Mouse (Mus musculus) kidney, postnatal 0 days (tissue): ENCODE data around the gene Mesp2. TPM values are rescaled to one million over a fixed set of nuclear protein-coding genes. Genes with fewer than 3 reads are reported as not detected.

ENCODE experiments used
- ATAC-seq: fragments of 200-750 bp; cut with Nextera tagmentation; replicated peaks from 2 replicates; pipeline ENCODE4 v1.8.0; 2017; ENCODE audit warnings: low read depth, moderate number of reproducible peaks, moderate TSS enrichment, moderate library complexity; ENCODE audit not compliant: low FRiP score
- DNase-seq: peaks from one replicate; pipeline ENCODE4 v3.0.0-alpha.2; 2016; ENCODE audit warnings: low spot score
- H3K27ac ChIP-seq: fragments of 300-500 bp; sonication (generic); 2 replicates; pipeline ENCODE4 v1.5.1; 2014; ENCODE audit warnings: mild to moderate bottlenecking
- H3K27me3 ChIP-seq: fragments of 300-500 bp; sonication (generic); 2 replicates; pipeline ENCODE4 v1.6.1; 2014; ENCODE audit warnings: low read length, mixed read lengths; ENCODE audit not compliant: insufficient read depth
- H3K36me3 ChIP-seq: fragments of 300-500 bp; sonication (generic); 2 replicates; pipeline ENCODE4 v1.6.1; 2014; ENCODE audit warnings: low read length, mixed read lengths; ENCODE audit not compliant: insufficient read depth
- H3K4me1 ChIP-seq: fragments of 300-500 bp; sonication (generic); replicated peaks from 2 replicates; pipeline ENCODE4 v1.6.1; 2014; ENCODE audit warnings: antibody characterized with exemption, low read length, mixed read lengths; ENCODE audit not compliant: insufficient read depth
- H3K4me2 ChIP-seq: fragments of 300-500 bp; sonication (generic); 2 replicates; pipeline ENCODE4 v1.6.1; 2014; ENCODE audit warnings: mild to moderate bottlenecking, low read length, moderate library complexity, mixed read lengths
- H3K4me3 ChIP-seq: fragments of 300-500 bp; sonication (generic); replicated peaks from 2 replicates; pipeline ENCODE4 v1.5.1; 2014; ENCODE audit warnings: low read depth, low read length
- H3K9ac ChIP-seq: fragments of 300-500 bp; sonication (generic); 2 replicates; pipeline ENCODE4 v1.6.1; 2014; ENCODE audit warnings: low read depth, low read length
- H3K9me3 ChIP-seq: fragments of 300-500 bp; sonication (generic); replicated peaks from 2 replicates; pipeline ENCODE4 v1.6.1; 2016; ENCODE audit warnings: low read length, inconsistent platforms, mixed read lengths
- CTCF ChIP-seq: IDR thresholded peaks from 2 replicates; pipeline ENCODE4 v1.5.1; 2016; ENCODE audit warnings: antibody characterized with exemption, low read depth, mild to moderate bottlenecking, moderate library complexity
- WGBS: fragments of 180-500 bp; shearing (Covaris S2); extraction: QIAGEN DNeasy Blood & Tissue Kit; methylation state at CpG from one replicate; pipeline ENCODE4 v1.1.7; 2014; 5-methylcytosine and 5-hydroxymethylcytosine counted together
- polyA plus RNA-seq: library from polyadenylated mRNA; unstranded; fragments of >200 nt; fragmentation: Nextera tagmentation; extraction: Ambion mirVana; gene quantifications from 2 replicates; pipeline ENCODE4 v1.2.1, GENCODE M21; 2015

Mesp2 gene
- polyA plus RNA-seq, 1 experiment from 2014 or later, result 0.45 TPM

- DNase-seq (no peak), ATAC-seq (no peak)
- Histone ChIP-seq H3K4me1 (no peaks in the 10 kb centered on the region), H3K4me2 (no peak overlapping the region), H3K9me3 (no peaks in the 10 kb centered on the region), H3K27me3 (no peaks in the 10 kb centered on the region), H3K4me3 (no peak overlapping the region), H3K27ac (no peak overlapping the region), H3K9ac (no peak overlapping the region), H3K36me3 (no peaks in the 10 kb centered on the region)
- WGBS, result 61% methylated on average over 4 of the region's 4 CpGs
- TF ChIP-seq CTCF, result no peak
Observed at GRCm38 (mm10) chr7:79856305-79856704, 45.8 kb downstream of the Mesp2 start.

GRCm38 (mm10) chr7:79858202-79858934 is 47.8 kb downstream of the Mesp2 start:
- ATAC-seq, result no peak
- DNase-seq, result no peak
- no peak overlapping the region for H3K4me2 ChIP-seq

GRCm38 (mm10) chr7:79858956-79859630 is 48.6 kb downstream of the Mesp2 start:
- no peaks in the 10 kb centered on the region for H3K27me3 ChIP-seq
- no peak for TF ChIP-seq CTCF
- H3K27ac ChIP-seq, result no peak overlapping the region
- no peak for ATAC-seq
- DNase-seq, result no peak
- no peak overlapping the region for H3K4me3 ChIP-seq
- no peak overlapping the region for H3K9ac ChIP-seq
- no peak overlapping the region for H3K4me2 ChIP-seq
- no peaks in the 10 kb centered on the region for H3K9me3 ChIP-seq
- no peaks in the 10 kb centered on the region for H3K4me1 ChIP-seq
- H3K36me3 ChIP-seq, result no peaks in the 10 kb centered on the region
- 52% methylated on average over 9 of the region's 9 CpGs for WGBS

More at GRCm38 (mm10) chr7:79858202-79858934, 47.8 kb downstream of the Mesp2 start:
- TF ChIP-seq CTCF, result no peak
- Histone ChIP-seq H3K27me3 (no peaks in the 10 kb centered on the region), H3K9ac (no peak overlapping the region), H3K9me3 (no peaks in the 10 kb centered on the region), H3K36me3 (no peaks in the 10 kb centered on the region), H3K27ac (no peak overlapping the region), H3K4me1 (no peaks in the 10 kb centered on the region), H3K4me3 (no peak overlapping the region)
- WGBS, result 40% methylated on average over 11 of the region's 11 CpGs

- no peaks in the 10 kb centered on the region for H3K36me3 ChIP-seq
- no peak for TF ChIP-seq CTCF
- no peak within 1 kb of the TSS for H3K4me2 ChIP-seq
- H3K27ac ChIP-seq, result no peak within 1 kb of the TSS
- no peak within 1 kb of the TSS for H3K9ac ChIP-seq
- WGBS, result 69% methylated on average over 9 of the region's 9 CpGs
- no peaks in the 10 kb centered on the region for H3K4me1 ChIP-seq
- no peak within 1 kb of the TSS for H3K4me3 ChIP-seq
- H3K9me3 ChIP-seq, result no peaks in the 10 kb centered on the region
- DNase-seq (no peak), ATAC-seq (no peak)
- H3K27me3 ChIP-seq, result no peaks in the 10 kb centered on the region
Observed at GRCm38 (mm10) chr7:79860811-79861210, 50.3 kb downstream of the Mesp2 start, which contains the start of gene Anpep. Anpep (minus strand) TSS chr7:79861059.

GRCm38 (mm10) chr7:79861794-79862193 is 51.3 kb downstream of the Mesp2 start:
- H3K27ac ChIP-seq, result no peak overlapping the region
- no peak overlapping the region for H3K4me2 ChIP-seq
- H3K36me3 ChIP-seq, result no peaks in the 10 kb centered on the region
- H3K9me3 ChIP-seq, result no peaks in the 10 kb centered on the region
- 95% methylated on average over 8 of the region's 8 CpGs for WGBS
- H3K4me1 ChIP-seq, result no peaks in the 10 kb centered on the region
- no peak overlapping the region for H3K9ac ChIP-seq
- DNase-seq, result no peak
- no peak for ATAC-seq
- H3K27me3 ChIP-seq, result no peaks in the 10 kb centered on the region
- TF ChIP-seq CTCF, result no peak
- H3K4me3 ChIP-seq, result no peak overlapping the region

Other genes with a start within 250 kb of the Mesp2 start
- 117 and 135 TPM in 2 replicates for gene Rhcg, start 193.1 kb upstream of the Mesp2 start, polyA plus RNA-seq
- gene Ticrr, start 150.5 kb upstream of the Mesp2 start, polyA plus RNA-seq, result 3.1 and 4.0 TPM in 2 replicates
- 3.1 and 3.7 TPM in 2 replicates for gene Kif7, start 95.0 kb upstream of the Mesp2 start, polyA plus RNA-seq
- gene Plin1, start 77.8 kb upstream of the Mesp2 start, polyA plus RNA-seq, result 0.19 and 0.61 TPM in 2 replicates
- gene Pex11a, start 67.6 kb upstream of the Mesp2 start, polyA plus RNA-seq, result 21.2 and 22.0 TPM in 2 replicates
- gene Wdr93, start 67.6 kb upstream of the Mesp2 start, polyA plus RNA-seq, result 0.26 and 0.41 TPM in 2 replicates
- gene Mesp1, start 16.9 kb upstream of the Mesp2 start, polyA plus RNA-seq, result 0.09 TPM in 1 of 2 replicates, not detected in the other
- gene Anpep, start 50.3 kb downstream of the Mesp2 start, polyA plus RNA-seq, result 265 and 334 TPM in 2 replicates
- gene Ap3s2, start 109.9 kb downstream of the Mesp2 start, polyA plus RNA-seq, result 31.5 and 37.7 TPM in 2 replicates
- gene Arpin, start 124.6 kb downstream of the Mesp2 start, polyA plus RNA-seq, result 30.6 and 34.4 TPM in 2 replicates
- 14.8 and 15.3 TPM in 2 replicates for gene Zfp710, start 214.1 kb downstream of the Mesp2 start, polyA plus RNA-seq